In the genomic region with DNA sequence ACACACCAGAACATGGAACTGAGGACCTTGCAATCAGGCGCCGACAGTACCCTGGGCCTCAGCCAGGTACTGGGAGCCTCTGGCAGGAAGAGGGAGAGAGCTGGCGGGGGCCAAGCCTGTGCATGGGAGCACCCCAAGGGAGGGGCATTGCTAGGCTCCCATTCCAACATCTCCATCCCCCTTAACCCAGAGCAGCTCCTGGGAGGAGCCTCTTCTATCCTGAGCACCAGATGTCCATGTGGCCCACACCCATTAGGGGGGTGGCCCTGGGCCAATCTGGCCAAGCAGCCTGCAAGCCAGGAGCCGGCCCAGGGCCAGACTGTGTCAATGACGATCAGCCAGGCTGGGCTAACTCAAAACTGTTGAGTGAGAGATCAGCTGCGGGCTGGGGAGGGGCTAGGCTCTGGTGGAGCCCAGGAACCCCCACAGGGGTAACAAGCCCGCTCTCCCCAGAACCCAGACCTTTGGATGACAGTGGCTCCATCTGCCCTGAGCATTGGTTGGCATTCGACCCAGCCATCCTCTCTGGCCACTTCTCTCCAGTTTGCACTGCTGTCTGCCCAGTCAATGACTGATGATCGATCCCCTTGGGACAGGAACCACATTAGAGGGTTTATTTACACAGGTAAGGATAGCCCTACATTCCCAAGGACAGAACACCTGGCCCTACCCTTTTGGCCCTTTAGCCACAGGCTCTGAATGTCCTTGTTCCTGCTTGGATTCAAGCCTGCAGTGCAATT, we compare ENCODE assay signal across 9 mouse cellular contexts. TPM values are rescaled to one million over a fixed set of nuclear protein-coding genes. Genes with fewer than 3 reads are reported as not detected.
A peak's percentile ranks its signal among the peaks of the same experiment; 100 is the strongest.
DNase-seq lines count a peak whose midpoint lies in the region; ATAC-seq and TF ChIP-seq lines count a peak whose summit lies in the region.
"Had no signal": no experiment of that assay in that cellular context is flagged by ENCODE, and none has a peak within 500 bp of the region (broad histone marks: within the 10 kb centered on the region; RNA-seq: fewer than 3 reads in every experiment).

No protein-coding gene starts in this region.

- H3K27me3 ChIP-seq in hindbrain, embryonic 12.5 days: peaks cover 68% of the 10 kb centered on the region

- peaks cover 30% of the 10 kb centered on the region for H3K4me1 ChIP-seq in hindbrain, embryonic 12.5 days

- no peak overlapping the region for H3K4me3 ChIP-seq in gastrocnemius, adult 2 months
- no peak overlapping the region for H3K4me3 ChIP-seq in hindbrain, embryonic 12.5 days

- DNase-seq in kidney, postnatal 4 days: peak; percentile 70 to 79
- DNase-seq in kidney, adult 18-20 months: no peak
- peak; percentile 92 for DNase-seq in gastrocnemius, adult 2 months
- DNase-seq in lung, postnatal 10 days: peak; percentile 82
- DNase-seq in right cerebral cortex, postnatal 4 days: peak; percentile 63
- no peak for DNase-seq in B cell, adult 2 months

- no peak overlapping the region for H3K4me2 ChIP-seq in hindbrain, embryonic 12.5 days (replicated peaks)

- TF ChIP-seq CTCF in gastrocnemius, adult 2 months (IDR thresholded peaks at IDR 0.05): no peak

- peaks cover 40% of the 10 kb centered on the region for H3K36me3 ChIP-seq in hindbrain, embryonic 12.5 days

- intact Hi-C loops in gastrocnemius, adult 2 months (cut with DNase I): no loop called here

- no peaks in the 10 kb centered on the region for H3K9me3 ChIP-seq in hindbrain, embryonic 12.5 days (replicated peaks)

- no peak overlapping the region for H3K27ac ChIP-seq in gastrocnemius, adult 2 months
- H3K27ac ChIP-seq in hindbrain, embryonic 12.5 days: no peak overlapping the region

- peak; percentile 59 for ATAC-seq in cerebellum, adult (ENCODE audit: insufficient number of reproducible peaks, low FRiP score, low TSS enrichment)
- peak; percentile 53 for ATAC-seq in hindbrain, embryonic 12.5 days (ENCODE audit: low FRiP score)

- no peak overlapping the region; the same call in 1 of the 2 replicates for H3K9ac ChIP-seq in hindbrain, embryonic 12.5 days

- WGBS in hindbrain, embryonic 12.5 days: 57% methylated on average over 9 of the region's 9 CpGs

RNA-seq across cellular contexts. Expression of a gene that starts 6.1 kb away (rescaled TPM):
- not detected for total RNA-seq in gastrocnemius, adult 2 months (2021)
- 1.6 and 1.7 TPM in 2 replicates for polyA plus RNA-seq in hindbrain, embryonic 12.5 days (2016; fragmentation: Nextera tagmentation; extraction: Ambion mirVana)

RNA-seq across cellular contexts. Expression of a gene that starts 17.6 kb away (rescaled TPM):
- total RNA-seq in gastrocnemius, adult 2 months (2021): not detected
- 0.18 and 0.34 TPM in 2 replicates for polyA plus RNA-seq in hindbrain, embryonic 12.5 days (2016; fragmentation: Nextera tagmentation; extraction: Ambion mirVana)

RNA-seq across cellular contexts. Expression of a gene that starts 38.0 kb away (rescaled TPM):
- total RNA-seq in gastrocnemius, adult 2 months (2021): not detected
- 51.1 and 51.4 TPM in 2 replicates for polyA plus RNA-seq in hindbrain, embryonic 12.5 days (2016; fragmentation: Nextera tagmentation; extraction: Ambion mirVana)
- total RNA-seq: neutrophil, adult 5-6 weeks had no signal

RNA-seq across cellular contexts. Expression of a gene that starts 45.7 kb away (rescaled TPM):
- not detected for total RNA-seq in gastrocnemius, adult 2 months (2021)
- polyA plus RNA-seq in hindbrain, embryonic 12.5 days (2016; fragmentation: Nextera tagmentation; extraction: Ambion mirVana): 1.3 and 1.6 TPM in 2 replicates
- total RNA-seq: neutrophil, adult 5-6 weeks had no signal

RNA-seq across cellular contexts. Expression of a gene that starts 59.6 kb away (rescaled TPM):
- total RNA-seq in gastrocnemius, adult 2 months (2021): 10 to 100 TPM; 11.4 to 17.4 TPM
- 230 and 244 TPM in 2 replicates for polyA plus RNA-seq in hindbrain, embryonic 12.5 days (2016; fragmentation: Nextera tagmentation; extraction: Ambion mirVana)

Comparison
In these comparisons a context has a peak if more than half of its experiments do, and no peak if none do; other contexts are left out.
1. DNase-seq: peak in kidney, postnatal 4 days (2 of 2), gastrocnemius, adult 2 months (single experiment), lung, postnatal 10 days (single experiment) and right cerebral cortex, postnatal 4 days (single experiment); none in kidney, adult 18-20 months (single experiment) and B cell, adult 2 months (0 of 2).